Mouse (Mus musculus): ENCODE data around the gene Fchsd2.
A peak's percentile ranks its signal among the peaks of the same experiment; 100 is the strongest.

The Fchsd2 gene

GRCm38 (mm10) chr7:101072123-101072740, 20.4 kb upstream of the Fchsd2 start:
- no peak for DNase-seq (ENCODE audit: low spot score)

- no peak for DNase-seq (ENCODE audit: low spot score)
These were observed 18.4 kb upstream of the Fchsd2 start for GRCm38 (mm10) chr7:101074170-101074767.

- DNase-seq (ENCODE audit: low spot score), result no peak
These were observed 9.0 kb upstream of the Fchsd2 start for GRCm38 (mm10) chr7:101083562-101084166.

GRCm38 (mm10) chr7:101084816-101085456, 7.7 kb upstream of the Fchsd2 start:
- no peak for DNase-seq (ENCODE audit: low spot score)

- DNase-seq (ENCODE audit: low spot score), result no peak
These were observed 6.9 kb upstream of the Fchsd2 start for GRCm38 (mm10) chr7:101085779-101086178.

- no peak for DNase-seq (ENCODE audit: low spot score)
These were observed 4.0 kb upstream of the Fchsd2 start for GRCm38 (mm10) chr7:101088687-101089086.

GRCm38 (mm10) chr7:101089242-101089641, 3.4 kb upstream of the Fchsd2 start:
- no peak for DNase-seq (ENCODE audit: low spot score)

- no peak for DNase-seq (ENCODE audit: low spot score)
These were observed 568 bp downstream of the Fchsd2 start for GRCm38 (mm10) chr7:101093231-101093630.

GRCm38 (mm10) chr7:101094746-101095145, 2.1 kb downstream of the Fchsd2 start:
- peak; percentile 17 for DNase-seq (ENCODE audit: low spot score)

- no peak for DNase-seq (ENCODE audit: low spot score)
These were observed 2.9 kb downstream of the Fchsd2 start for GRCm38 (mm10) chr7:101095560-101095959.

GRCm38 (mm10) chr7:101096576-101096975, 3.9 kb downstream of the Fchsd2 start:
- DNase-seq (ENCODE audit: low spot score), result no peak

- no peak for DNase-seq (ENCODE audit: low spot score)
These were observed 4.4 kb downstream of the Fchsd2 start for GRCm38 (mm10) chr7:101097084-101097483.

GRCm38 (mm10) chr7:101099981-101100380, 7.3 kb downstream of the Fchsd2 start:
- no peak for DNase-seq (ENCODE audit: low spot score)

- no peak for DNase-seq (ENCODE audit: low spot score)
These were observed 8.6 kb downstream of the Fchsd2 start for GRCm38 (mm10) chr7:101101156-101101691.

GRCm38 (mm10) chr7:101106666-101107065, 14.0 kb downstream of the Fchsd2 start:
- DNase-seq (ENCODE audit: low spot score), result no peak

- no peak for DNase-seq (ENCODE audit: low spot score)
These were observed 14.6 kb downstream of the Fchsd2 start for GRCm38 (mm10) chr7:101107073-101107810.

GRCm38 (mm10) chr7:101107968-101108652, 15.4 kb downstream of the Fchsd2 start:
- DNase-seq (ENCODE audit: low spot score), result peak; percentile 83

GRCm38 (mm10) chr7:101108653-101109005, 16.0 kb downstream of the Fchsd2 start:
- peak; percentile 42 for DNase-seq (ENCODE audit: low spot score)

- no peak for DNase-seq (ENCODE audit: low spot score)
These were observed 16.6 kb downstream of the Fchsd2 start for GRCm38 (mm10) chr7:101109006-101109855.

GRCm38 (mm10) chr7:101109856-101110350, 17.2 kb downstream of the Fchsd2 start:
- no peak for DNase-seq (ENCODE audit: low spot score)

Data from spleen, adult 12 weeks (tissue).